Mouse (Mus musculus): Measurements from ENCODE around the gene Tmprss3.

DNA sequence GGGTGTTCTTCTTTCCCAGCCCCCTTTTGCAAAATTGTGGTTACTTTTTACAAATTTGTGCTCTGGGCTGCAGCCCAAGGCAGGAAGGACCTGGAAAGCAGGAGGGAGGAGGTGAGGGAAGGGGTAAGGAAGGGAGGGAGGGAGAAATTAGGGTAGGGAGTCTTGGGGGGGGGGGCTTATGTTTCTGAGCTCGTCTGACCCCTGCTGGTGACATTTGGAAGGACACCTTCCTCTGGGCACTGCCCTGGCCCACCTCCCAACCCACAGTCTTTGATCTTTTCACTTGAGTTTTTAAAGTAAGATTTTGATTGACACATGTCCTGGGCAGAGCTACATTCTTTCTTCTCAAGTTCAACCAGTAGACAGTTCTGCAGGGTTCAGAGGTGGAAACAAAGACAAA lies 44.0 kb upstream of the Tmprss3 start:
- TF ChIP-seq EP300 (IDR thresholded peaks at IDR 0.05; ENCODE audit: insufficient read depth, low read depth, low read length), result no peak
- TF ChIP-seq CTCF (IDR thresholded peaks at IDR 0.05; ENCODE audit: low read depth, low read length), result peak; percentile 65
- no peak for TF ChIP-seq POLR2A (IDR thresholded peaks at IDR 0.05; ENCODE audit: insufficient read depth, low read length)
